Mouse (Mus musculus): ENCODE measurements around the gene Fgf2. TPM values are rescaled to one million over a fixed set of nuclear protein-coding genes. Genes with fewer than 3 reads are reported as not detected.

The Fgf2 gene
- total RNA-seq, 2 experiments from 2014 or later, result 7.3 to 8.5 TPM

DNA sequence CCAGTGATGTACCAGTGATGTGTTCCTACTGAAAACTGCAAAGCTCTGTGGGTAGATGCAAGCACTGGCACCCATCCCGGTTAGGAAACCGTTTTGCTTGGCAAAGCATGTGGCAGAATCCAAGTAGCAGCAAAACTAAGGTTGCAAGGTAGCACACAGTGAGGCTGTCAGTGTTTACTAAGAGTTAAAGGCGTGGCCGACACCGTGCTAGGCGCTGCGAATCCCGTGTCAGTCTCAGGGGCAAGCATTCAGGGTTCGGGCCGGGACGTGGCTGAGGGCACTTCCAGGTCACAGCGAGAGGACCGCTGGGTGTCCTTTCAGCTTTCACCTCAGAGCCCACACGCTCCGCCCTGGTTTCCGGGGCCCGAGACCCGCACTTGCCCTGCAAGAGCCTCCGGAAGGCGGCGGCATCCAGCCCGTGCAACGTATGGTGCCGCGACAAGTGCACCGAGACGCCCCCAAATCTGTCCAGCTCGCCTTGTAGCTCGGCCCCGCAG, 70.9 kb downstream of the Fgf2 start:
- peak in 1 of 2 experiments; percentile 68 for DNase-seq

GRCm38 (mm10) chr3:37419458-37419991, 71.4 kb downstream of the Fgf2 start, which contains the start of gene Spata5:
Gene Spata5, plus strand, starts transcription at chr3:37419896.
- peak; percentile 93 for DNase-seq

DNA sequence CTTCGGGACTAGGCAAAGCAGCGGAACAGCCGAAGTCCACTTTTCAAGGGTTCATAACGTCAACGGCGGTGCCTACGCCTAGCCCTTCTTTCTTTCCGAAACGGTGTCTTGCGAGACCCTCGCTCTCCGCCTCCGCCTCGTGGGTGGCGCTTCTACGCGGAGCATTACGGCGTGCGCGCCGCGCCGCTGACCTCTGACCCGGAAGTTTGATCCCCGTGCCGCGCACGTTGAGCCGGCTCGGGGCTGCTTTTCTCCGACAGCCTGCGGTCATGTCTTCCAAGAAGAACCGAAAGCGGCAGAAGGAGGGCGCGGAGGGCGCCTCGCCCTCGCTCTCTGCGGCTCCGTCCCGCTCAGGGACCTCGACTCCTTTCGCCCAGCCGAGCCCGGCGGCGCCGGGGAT, 71.9 kb downstream of the Fgf2 start, which contains the start of gene Nudt6:
Gene Nudt6, minus strand, starts transcription at position 140 of the 400 bp plus-strand sequence.
- peak; percentile 88 for DNase-seq

DNA sequence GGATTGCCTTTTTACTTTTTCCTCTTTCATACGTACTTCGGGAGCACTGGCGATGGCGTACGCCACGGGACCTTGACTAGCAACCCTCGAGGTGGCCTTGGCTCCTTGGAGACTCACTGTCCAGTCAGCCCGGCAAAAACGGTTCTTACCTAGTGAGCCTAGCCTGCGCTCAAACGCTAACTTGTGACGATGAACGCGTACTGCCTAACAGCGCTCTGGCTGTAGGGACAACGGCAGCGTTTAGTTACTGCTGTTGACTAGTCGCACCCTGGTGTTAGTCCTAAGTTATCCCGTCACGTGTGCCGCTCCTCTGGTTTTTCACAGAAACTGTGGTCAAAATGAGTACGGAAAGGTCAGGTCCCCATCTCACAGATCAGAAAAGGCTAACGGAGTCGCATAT, 72.5 kb downstream of the Fgf2 start:
- peak; percentile 14 to 29 for DNase-seq

DNA sequence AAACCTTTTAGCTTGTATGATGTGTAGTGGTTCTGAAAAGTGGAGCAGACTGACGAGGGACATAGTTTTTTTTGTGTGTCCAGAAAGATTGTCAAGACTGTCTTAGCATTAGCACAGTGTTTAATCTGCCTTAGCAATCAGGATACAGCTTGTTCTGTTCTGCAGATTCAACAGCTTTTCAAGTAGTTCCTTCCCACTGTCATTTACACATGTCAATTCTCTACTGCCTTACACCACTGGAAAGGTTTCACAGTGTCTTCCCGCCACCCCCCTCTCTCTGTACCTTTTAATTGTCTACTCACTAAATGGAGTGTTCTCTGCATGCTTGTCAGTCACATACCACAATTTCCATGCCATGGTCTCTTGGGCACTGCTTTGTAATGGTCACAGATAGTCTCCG, 73.0 kb downstream of the Fgf2 start:
- DNase-seq, result no peak

- no peak for DNase-seq
These were observed 77.9 kb downstream of the Fgf2 start for GRCm38 (mm10) chr3:37426069-37426468.

DNA sequence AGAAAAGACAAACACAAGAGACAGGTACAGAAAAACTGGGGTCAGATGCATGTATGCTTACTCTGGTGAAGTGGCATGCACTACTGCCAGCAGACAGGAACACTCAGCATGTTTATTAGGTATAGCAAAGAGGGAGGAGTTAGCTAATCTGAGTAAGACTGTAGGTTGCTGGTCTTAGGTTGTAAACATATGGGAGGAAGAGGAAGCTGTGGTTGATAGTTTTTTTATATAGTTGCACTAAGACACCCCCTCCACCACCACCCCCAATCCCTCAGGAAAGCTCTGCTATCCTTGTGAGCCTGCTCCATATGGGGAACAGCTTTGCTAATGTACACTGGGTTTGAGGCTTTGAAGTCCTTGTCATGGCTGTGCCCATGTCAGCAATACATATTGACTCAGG, 82.2 kb downstream of the Fgf2 start:
- DNase-seq, result no peak

DNA sequence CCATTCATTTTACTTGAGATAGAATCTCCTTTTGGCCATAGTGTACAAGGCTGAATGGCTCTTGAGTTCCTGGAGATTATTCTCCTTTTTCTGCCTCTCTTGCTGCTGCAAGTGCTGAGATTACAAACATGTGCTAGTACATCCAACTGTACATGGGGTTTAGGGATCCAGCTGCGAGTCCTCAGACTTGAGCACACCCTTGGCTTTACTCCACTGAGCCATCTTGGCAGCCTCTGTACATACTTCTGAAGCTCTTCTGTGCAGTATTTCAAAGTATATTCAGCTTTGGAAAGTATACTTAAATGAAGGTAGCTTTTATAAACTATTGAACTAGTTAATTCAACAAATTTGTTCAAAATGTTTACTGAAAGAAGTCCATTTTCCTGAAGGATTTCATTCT, 91.6 kb downstream of the Fgf2 start:
- no peak for DNase-seq

GRCm38 (mm10) chr3:37443409-37443808, 95.3 kb downstream of the Fgf2 start:
- no peak for DNase-seq

DNA sequence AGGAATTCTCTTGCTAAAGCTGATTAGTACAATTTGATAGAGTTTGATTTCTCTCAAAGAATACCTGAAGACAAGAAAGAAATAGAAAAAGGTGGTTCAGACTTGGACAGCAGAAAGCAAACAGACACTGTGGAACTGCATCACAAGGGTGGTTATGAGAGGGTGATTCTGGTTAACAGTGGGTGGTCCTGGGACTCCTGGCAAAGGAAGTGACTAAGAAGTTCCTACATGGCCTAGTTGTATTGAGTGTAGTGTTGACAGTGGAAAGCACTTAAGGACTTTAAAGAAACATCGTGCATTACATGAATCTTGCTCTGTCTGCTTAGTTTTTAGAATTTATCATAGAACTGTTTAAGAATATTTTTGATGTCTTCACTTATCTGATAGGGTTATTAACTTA, 107.8 kb downstream of the Fgf2 start:
- DNase-seq, result no peak

Other genes starting within 250 kb of the Fgf2 start
- not detected for gene Il2, start 222.4 kb upstream of the Fgf2 start, total RNA-seq (2021)
- gene Il21, start 115.7 kb upstream of the Fgf2 start, total RNA-seq (2021), result not detected
- 1 to 10 TPM; 5.8 to 7.5 TPM for gene Bbs12, start 35.8 kb upstream of the Fgf2 start, total RNA-seq (2021)
- gene Cetn4, start 35.6 kb upstream of the Fgf2 start, total RNA-seq (2021), result 10 to 100 TPM in 1 of 2 experiments, 1 to 10 TPM in 1; 8.9 to 10.5 TPM
- 10 to 100 TPM; 19.6 to 26.2 TPM for gene Spata5, start 71.5 kb downstream of the Fgf2 start, total RNA-seq (2021)
- 1 to 10 TPM; 4.5 to 5.4 TPM for gene Nudt6, start 71.9 kb downstream of the Fgf2 start, total RNA-seq (2021)

All from layer of hippocampus, postnatal 36 days (tissue).